Mouse (Mus musculus) cerebellum, postnatal 14 days (tissue): ENCODE results near the gene Lpar2.

Experiments used
- DNase-seq, 2 experiments: peaks; one replicate each; pipeline ENCODE4 v3.0.0; 2021; ENCODE audit warnings: mixed read lengths in 2 of 2

Lpar2 gene

GRCm38 (mm10) chr8:69822386-69823191 is at the start of gene Lpar2:
Gene Lpar2 (plus strand): TSS chr8:69822429.
- DNase-seq, result peak; percentile 40 to 54

GRCm38 (mm10) chr8:69774503-69775148 is 47.6 kb upstream of the Lpar2 start, which contains the start of gene Gm20422:
Gene Gm20422 (minus strand): TSS chr8:69774886.
- peak; percentile 88 to 91 for DNase-seq

GRCm38 (mm10) chr8:69775149-69775534 is 47.1 kb upstream of the Lpar2 start:
- no peak for DNase-seq

- DNase-seq, result no peak
Measured at GRCm38 (mm10) chr8:69777111-69777510, 45.1 kb upstream of the Lpar2 start.

GRCm38 (mm10) chr8:69789105-69789504 is 33.1 kb upstream of the Lpar2 start:
- no peak for DNase-seq

- DNase-seq, result no peak
Measured at GRCm38 (mm10) chr8:69789731-69790130, 32.5 kb upstream of the Lpar2 start.

- DNase-seq, result no peak
Measured at GRCm38 (mm10) chr8:69790364-69790763, 31.9 kb upstream of the Lpar2 start.

- DNase-seq, result peak; percentile 92
Measured at GRCm38 (mm10) chr8:69790773-69791367, 31.4 kb upstream of the Lpar2 start, which contains the start of the genes Atp13a1 and Zfp866. Gene Atp13a1 (plus strand): TSS chr8:69791163. Gene Zfp866 (minus strand): TSS chr8:69791178.

- DNase-seq, result peak in 1 of 2 experiments; percentile 65
Measured at GRCm38 (mm10) chr8:69791415-69792068, 30.7 kb upstream of the Lpar2 start.

GRCm38 (mm10) chr8:69793666-69794065 is 28.6 kb upstream of the Lpar2 start:
- no peak for DNase-seq

- DNase-seq, result no peak
Measured at GRCm38 (mm10) chr8:69794096-69794495, 28.1 kb upstream of the Lpar2 start.

- DNase-seq, result no peak
Measured at GRCm38 (mm10) chr8:69794901-69795300, 27.3 kb upstream of the Lpar2 start.

- DNase-seq, result no peak
Measured at GRCm38 (mm10) chr8:69796721-69797345, 25.4 kb upstream of the Lpar2 start.

GRCm38 (mm10) chr8:69797661-69798060 is 24.6 kb upstream of the Lpar2 start:
- DNase-seq, result no peak

GRCm38 (mm10) chr8:69799261-69799660 is 23.0 kb upstream of the Lpar2 start:
- no peak for DNase-seq

GRCm38 (mm10) chr8:69799946-69800345 is 22.3 kb upstream of the Lpar2 start:
- DNase-seq, result no peak

- no peak for DNase-seq
Measured at GRCm38 (mm10) chr8:69801796-69802195, 20.4 kb upstream of the Lpar2 start.

GRCm38 (mm10) chr8:69802216-69802615 is 20.0 kb upstream of the Lpar2 start:
- no peak for DNase-seq

- DNase-seq, result no peak
Measured at GRCm38 (mm10) chr8:69803366-69803765, 18.9 kb upstream of the Lpar2 start.

- DNase-seq, result no peak
Measured at GRCm38 (mm10) chr8:69804537-69804936, 17.7 kb upstream of the Lpar2 start.

- DNase-seq, result no peak
Measured at GRCm38 (mm10) chr8:69805086-69805485, 17.1 kb upstream of the Lpar2 start.

GRCm38 (mm10) chr8:69805491-69805890 is 16.7 kb upstream of the Lpar2 start:
- DNase-seq, result no peak

- DNase-seq, result no peak
Measured at GRCm38 (mm10) chr8:69807236-69807635, 15.0 kb upstream of the Lpar2 start.
